Mouse (Mus musculus): ENCODE data around the gene Sh3bgrl2.

DNA sequence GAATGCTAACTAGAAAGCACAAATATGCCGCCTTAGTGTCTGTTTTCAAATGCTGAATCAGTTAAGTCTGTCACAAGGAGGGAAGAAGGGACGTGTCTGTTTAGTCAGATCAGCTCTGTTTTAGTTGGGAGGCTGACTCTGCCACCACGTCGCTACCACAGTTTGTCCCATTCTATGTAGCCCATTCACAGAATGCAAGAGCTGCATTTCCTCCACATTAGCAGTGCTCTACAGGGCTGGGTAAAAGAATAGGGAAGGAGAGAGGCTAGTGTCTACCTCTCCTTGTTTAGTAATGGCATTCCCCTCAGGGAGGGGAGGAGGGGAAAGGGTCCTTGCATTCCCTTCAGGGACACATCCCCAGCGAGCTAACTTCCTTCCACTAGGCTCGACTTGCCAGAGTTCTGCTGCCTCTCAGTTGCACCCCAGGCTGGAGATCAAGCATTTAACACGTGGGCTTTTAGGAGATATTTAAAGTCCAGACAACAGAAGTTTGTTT is 68.5 kb downstream of the Sh3bgrl2 start:
- TF ChIP-seq POLR2A (IDR thresholded peaks at IDR 0.05; ENCODE audit: insufficient read depth, low read length), result no peak
- no peak for TF ChIP-seq EP300 (IDR thresholded peaks at IDR 0.05; ENCODE audit: insufficient read depth, low read depth, low read length)

All from ES-Bruce4 (cell line).